Mouse (Mus musculus) bone marrow macrophage, adult 2 months (primary cell): ENCODE measurements around the gene Pacs2.

Experiments used
- CTCF ChIP-seq: IDR thresholded peaks from 2 replicates; pipeline ENCODE4 v1.5.1; 2012; ENCODE audit warnings: low read depth, mild to moderate bottlenecking, low read length, moderate library complexity
- POLR2A ChIP-seq: IDR thresholded peaks from 2 replicates; pipeline ENCODE4 v1.6.1; 2012; ENCODE audit warnings: mild to moderate bottlenecking, low read depth, low read length, borderline replicate concordance

- TF ChIP-seq CTCF (no peak), POLR2A (no peak)
These were observed 10.3 kb upstream of the Pacs2 start for GRCm38 (mm10) chr12:113004011-113004410.
